13 mouse cellular contexts compared by ENCODE assay signal in the genomic region with DNA sequence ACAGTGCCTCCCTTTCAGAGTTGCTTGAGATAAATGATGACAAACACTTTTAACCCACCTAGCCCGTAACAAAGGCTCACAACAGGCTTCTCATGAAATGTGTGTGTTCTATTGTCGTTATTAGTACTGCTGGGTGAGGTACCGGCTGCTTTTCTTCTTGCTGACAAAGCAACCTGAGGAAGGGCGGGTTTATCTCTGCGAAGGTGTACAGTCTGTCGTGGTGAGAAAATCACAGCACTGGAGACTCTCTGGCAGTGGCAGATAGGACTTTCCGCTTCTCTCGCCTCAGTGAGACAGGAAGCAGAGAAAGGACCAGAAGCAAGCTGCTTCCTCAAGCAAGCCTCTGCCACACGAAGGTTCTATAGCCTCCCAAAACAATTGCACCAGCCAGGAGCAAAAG.
DNase-seq lines count a peak whose midpoint lies in the region; ATAC-seq and TF ChIP-seq lines count a peak whose summit lies in the region.
"Had no signal": no experiment of that assay in that cellular context is flagged by ENCODE, and none has a peak within 500 bp of the region (broad histone marks: within the 10 kb centered on the region; RNA-seq: fewer than 3 reads in every experiment).

No protein-coding gene starts in this region.

- no peak for TF ChIP-seq POLR2A in kidney, adult 2 months (IDR thresholded peaks at IDR 0.05; ENCODE audit: low read depth, low read length)

- H3K4me3 ChIP-seq in heart, embryonic 10.5 days: no peak overlapping the region
- no peak overlapping the region for H3K4me3 ChIP-seq in kidney, embryonic 15.5 days (replicated peaks)
- no peak overlapping the region for H3K4me3 ChIP-seq in kidney, adult 2 months (ENCODE audit: insufficient read depth, low read depth, low read length)
- H3K4me3 ChIP-seq in hindbrain, embryonic 15.5 days: no peak overlapping the region
- H3K4me3 ChIP-seq: limb, embryonic 10.5 days; liver, embryonic 13.5 days had no signal

- no peak for TF ChIP-seq CTCF in kidney, adult 2 months (conservative IDR thresholded peaks at IDR 0.05; ENCODE audit: insufficient read depth, insufficient read length, low read depth, low read length)

- peaks cover 12% of the 10 kb centered on the region for H3K4me1 ChIP-seq in heart, embryonic 10.5 days
- peaks cover 16% of the 10 kb centered on the region for H3K4me1 ChIP-seq in kidney, embryonic 15.5 days
- no peaks in the 10 kb centered on the region for H3K4me1 ChIP-seq in kidney, adult 2 months (ENCODE audit: control insufficient read depth, insufficient read depth, low read length)
- H3K4me1 ChIP-seq in hindbrain, embryonic 15.5 days (replicated peaks): peaks cover 15% of the 10 kb centered on the region
- H3K4me1 ChIP-seq: limb, embryonic 10.5 days; liver, embryonic 13.5 days had no signal

- H3K9ac ChIP-seq in kidney, embryonic 15.5 days: no peak overlapping the region
- no peak overlapping the region for H3K9ac ChIP-seq in hindbrain, embryonic 15.5 days
- H3K9ac ChIP-seq: liver, embryonic 13.5 days had no signal

- DNase-seq in heart, embryonic 10.5 days (ENCODE audit: low spot score): no peak
- no peak for DNase-seq in heart, postnatal 36 days
- DNase-seq in kidney, adult 2 months: no peak
- peak; percentile 61 for DNase-seq in brain, adult 2 months (ENCODE audit: low read depth, low spot score)
- DNase-seq in thymus, postnatal 25 days: no peak
- DNase-seq: B cell, adult 2 months; gastrocnemius, postnatal 10 days; kidney, postnatal 10 days; liver, embryonic 13.5 days; lung, postnatal 10 days had no signal

- H3K27ac ChIP-seq in heart, embryonic 10.5 days: peak overlapping the region; percentile 59; the same call in 1 of the 2 replicates
- H3K27ac ChIP-seq in kidney, embryonic 15.5 days: no peak overlapping the region
- H3K27ac ChIP-seq in kidney, adult 2 months (ENCODE audit: insufficient read depth, low read depth, low read length): no peak overlapping the region
- peak overlapping the region; percentile 54 for H3K27ac ChIP-seq in hindbrain, embryonic 15.5 days (replicated peaks)
- H3K27ac ChIP-seq: limb, embryonic 10.5 days; liver, embryonic 13.5 days had no signal

- no peaks in the 10 kb centered on the region for H3K27me3 ChIP-seq in heart, embryonic 10.5 days (ENCODE audit: insufficient read depth, poor library complexity, severe bottlenecking)
- no peaks in the 10 kb centered on the region for H3K27me3 ChIP-seq in kidney, embryonic 15.5 days
- no peaks in the 10 kb centered on the region for H3K27me3 ChIP-seq in kidney, adult 2 months (replicated peaks; ENCODE audit: control insufficient read depth, insufficient read depth, low read length)
- no peaks in the 10 kb centered on the region for H3K27me3 ChIP-seq in hindbrain, embryonic 15.5 days
- H3K27me3 ChIP-seq: liver, embryonic 13.5 days had no signal

- 0 out of 2 replicates have a peak, but pooled peaks cover 5% of the 10 kb centered on the region for H3K9me3 ChIP-seq in heart, embryonic 10.5 days
- 0 out of 2 replicates have a peak, but pooled peaks cover 5% of the 10 kb centered on the region for H3K9me3 ChIP-seq in kidney, embryonic 15.5 days (replicated peaks)
- H3K9me3 ChIP-seq in hindbrain, embryonic 15.5 days: peaks cover 4% of the 10 kb centered on the region; the same call in 1 of the 2 replicates
- H3K9me3 ChIP-seq: limb, embryonic 10.5 days; liver, embryonic 13.5 days had no signal

- WGBS in heart, embryonic 10.5 days: 66% methylated on average over 9 of the region's 9 CpGs
- 43% methylated on average over 9 of the region's 9 CpGs for WGBS in kidney, embryonic 15.5 days
- WGBS in kidney, adult 2 months: 29% methylated on average over 9 of the region's 9 CpGs
- 56% methylated on average over 9 of the region's 9 CpGs for WGBS in hindbrain, embryonic 15.5 days

- no peaks in the 10 kb centered on the region for H3K36me3 ChIP-seq in heart, embryonic 10.5 days
- no peaks in the 10 kb centered on the region for H3K36me3 ChIP-seq in kidney, embryonic 15.5 days
- no peaks in the 10 kb centered on the region for H3K36me3 ChIP-seq in kidney, adult 2 months (ENCODE audit: control insufficient read depth, insufficient read depth, low read length)
- no peaks in the 10 kb centered on the region for H3K36me3 ChIP-seq in hindbrain, embryonic 15.5 days
- H3K36me3 ChIP-seq: limb, embryonic 10.5 days; liver, embryonic 13.5 days had no signal

- no peak; the same call in 1 of the 2 replicates for ATAC-seq in kidney, embryonic 15.5 days (replicated peaks; ENCODE audit: low FRiP score)
- peak; percentile 37 for ATAC-seq in hindbrain, embryonic 15.5 days (ENCODE audit: low FRiP score, low read depth)

- intact Hi-C loops in heart, postnatal 36 days (cut with DNase I): no loop called here

- peak overlapping the region; percentile 20; the same call in 1 of the 2 replicates for H3K4me2 ChIP-seq in kidney, embryonic 15.5 days
- H3K4me2 ChIP-seq in hindbrain, embryonic 15.5 days: no peak overlapping the region; the same call in 1 of the 2 replicates
- H3K4me2 ChIP-seq: liver, embryonic 13.5 days had no signal

Comparison
In these comparisons a context has a peak if more than half of its experiments do, and no peak if none do; other contexts are left out.
1. H3K27ac ChIP-seq: peak in heart, embryonic 10.5 days (single experiment) and hindbrain, embryonic 15.5 days (single experiment); none in kidney, embryonic 15.5 days (single experiment) and kidney, adult 2 months (single experiment).